ENCODE assay signal across 8 mouse cellular contexts in genomic region chr2:105224134-105224986, GRCm38 (mm10). TPM values are rescaled to one million over a fixed set of nuclear protein-coding genes. Genes with fewer than 3 reads are reported as not detected.
DNase-seq lines count a peak whose midpoint lies in the region; ATAC-seq and TF ChIP-seq lines count a peak whose summit lies in the region.

TSS of gene Them7 (plus strand) at chr2:105224320.

- H3K9me3 ChIP-seq in embryonic facial prominence, embryonic 12.5 days = no peaks in the 10 kb centered on the region
- H3K9me3 ChIP-seq in midbrain, postnatal 0 days (ENCODE audit: low read length) = no peaks in the 10 kb centered on the region

- H3K4me3 ChIP-seq in embryonic facial prominence, embryonic 12.5 days = peak within 1 kb of the TSS; percentile 41
- peak within 1 kb of the TSS; percentile 35 for H3K4me3 ChIP-seq in midbrain, postnatal 0 days (ENCODE audit: low read depth, low read length)

- H3K9ac ChIP-seq in embryonic facial prominence, embryonic 12.5 days = peak within 1 kb of the TSS; percentile 38; the same call in 1 of the 2 replicates
- 0 out of 2 replicates have a peak within 1 kb of the TSS, but pooled peaks have one; percentile 19 for H3K9ac ChIP-seq in midbrain, postnatal 0 days (replicated peaks; ENCODE audit: low read length, poor library complexity, severe bottlenecking)

- peak within 1 kb of the TSS; percentile 78 for H3K4me2 ChIP-seq in embryonic facial prominence, embryonic 12.5 days (replicated peaks)
- H3K4me2 ChIP-seq in midbrain, postnatal 0 days (ENCODE audit: low read depth, low read length, poor library complexity, severe bottlenecking) = peak within 1 kb of the TSS; percentile 67

- no peaks in the 10 kb centered on the region for H3K36me3 ChIP-seq in embryonic facial prominence, embryonic 12.5 days
- H3K36me3 ChIP-seq in midbrain, postnatal 0 days (ENCODE audit: insufficient read depth, low read length) = no peaks in the 10 kb centered on the region

- H3K27me3 ChIP-seq in embryonic facial prominence, embryonic 12.5 days = peaks cover 4% of the 10 kb centered on the region; the same call in 1 of the 2 replicates
- peaks cover 7% of the 10 kb centered on the region for H3K27me3 ChIP-seq in midbrain, postnatal 0 days (ENCODE audit: insufficient read depth, low read length)

- intact Hi-C loops in heart, postnatal 25 days (cut with DNase I) = loop anchor here (10.0 kb wide), 1 partner anchor 120 kb away; no protein-coding TSS in a partner anchor
- intact Hi-C loops in heart, postnatal 14 days (cut with DNase I) = no loop called here

- no peak for TF ChIP-seq CTCF in midbrain, postnatal 0 days (IDR thresholded peaks at IDR 0.05)

- peak; percentile 58; the same call in 1 of the 2 replicates for ATAC-seq in embryonic facial prominence, embryonic 12.5 days (ENCODE audit: insufficient number of reproducible peaks, insufficient read depth, low FRiP score, low TSS enrichment)
- ATAC-seq in midbrain, postnatal 0 days (ENCODE audit: low FRiP score) = 0 out of 2 replicates have a peak, but pooled peaks have one; percentile 27

- no peak within 1 kb of the TSS for H3K27ac ChIP-seq in embryonic facial prominence, embryonic 12.5 days
- no peak within 1 kb of the TSS for H3K27ac ChIP-seq in midbrain, postnatal 0 days (ENCODE audit: low read depth, low read length)

- peak; percentile 91 for DNase-seq in heart, adult 11 months
- no peak for DNase-seq in heart, postnatal 25 days (ENCODE audit: low spot score)
- peak; percentile 51 to 57 for DNase-seq in heart, postnatal 14 days
- DNase-seq in kidney, postnatal 4 days = peak; percentile 73 to 83
- no peak for DNase-seq in midbrain, postnatal 0 days (ENCODE audit: low spot score)
- no peak for DNase-seq in natural killer cell, adult 2 months (ENCODE audit: low spot score in 2 of 2)
- DNase-seq in cerebellum, adult 8-10 months = no peak

- 1% methylated on average over 38 of the region's 38 CpGs for WGBS in embryonic facial prominence, embryonic 12.5 days
- WGBS in midbrain, postnatal 0 days = 4% methylated on average over 38 of the region's 38 CpGs

- H3K4me1 ChIP-seq in embryonic facial prominence, embryonic 12.5 days = peaks cover 16% of the 10 kb centered on the region
- H3K4me1 ChIP-seq in midbrain, postnatal 0 days (ENCODE audit: insufficient read depth, low read length) = peaks cover 2% of the 10 kb centered on the region; the same call in 1 of the 2 replicates

RNA-seq across cellular contexts. Expression of gene Them7, which starts in this region (rescaled TPM):
- total RNA-seq in heart, postnatal 25 days (2021) = 1 to 10 TPM; 1.8 to 2.0 TPM
- polyA plus RNA-seq in embryonic facial prominence, embryonic 12.5 days (2016; fragmentation: Nextera tagmentation; extraction: Ambion mirVana) = 0.17 TPM in 1 of 2 replicates, not detected in the other
- total RNA-seq in heart, postnatal 14 days (2021) = 1 to 10 TPM; 1.4 to 1.6 TPM
- total RNA-seq in midbrain, postnatal 0 days (2014; rRNA removed) = not detected in 2 replicates
- polyA plus RNA-seq in midbrain, postnatal 0 days (2015; fragmentation: Nextera tagmentation; extraction: Ambion mirVana) = not detected in 2 replicates

Comparison
In these comparisons a context has a peak if more than half of its experiments do, and no peak if none do; other contexts are left out.
1. DNase-seq: peak in heart, adult 11 months (single experiment), heart, postnatal 14 days (2 of 2) and kidney, postnatal 4 days (2 of 2); none in heart, postnatal 25 days (single experiment), midbrain, postnatal 0 days (single experiment), natural killer cell, adult 2 months (0 of 2) and cerebellum, adult 8-10 months (single experiment).
2. Peak in ATAC-seq, H3K4me3 ChIP-seq, H3K9ac ChIP-seq and H3K4me2 ChIP-seq in embryonic facial prominence, embryonic 12.5 days; RNA of the gene not detected or under 1 TPM.
3. Peak in ATAC-seq, H3K4me3 ChIP-seq, H3K9ac ChIP-seq and H3K4me2 ChIP-seq in midbrain, postnatal 0 days; RNA of the gene not detected or under 1 TPM.